Mouse (Mus musculus) kidney, postnatal 0 days (tissue): ENCODE measurements around the gene Gnb1l. TPM values are rescaled to one million over a fixed set of nuclear protein-coding genes. Genes with fewer than 3 reads are reported as not detected.

Source experiments
- ATAC-seq: fragments of 200-750 bp; cut with Nextera tagmentation; replicated peaks from 2 replicates; pipeline ENCODE4 v1.8.0; 2017; ENCODE audit warnings: low read depth, moderate number of reproducible peaks, moderate TSS enrichment, moderate library complexity; ENCODE audit not compliant: low FRiP score
- DNase-seq: peaks from one replicate; pipeline ENCODE4 v3.0.0-alpha.2; 2016; ENCODE audit warnings: low spot score
- H3K27ac ChIP-seq: fragments of 300-500 bp; sonication (generic); 2 replicates; pipeline ENCODE4 v1.5.1; 2014; ENCODE audit warnings: mild to moderate bottlenecking
- H3K27me3 ChIP-seq: fragments of 300-500 bp; sonication (generic); 2 replicates; pipeline ENCODE4 v1.6.1; 2014; ENCODE audit warnings: low read length, mixed read lengths; ENCODE audit not compliant: insufficient read depth
- H3K36me3 ChIP-seq: fragments of 300-500 bp; sonication (generic); 2 replicates; pipeline ENCODE4 v1.6.1; 2014; ENCODE audit warnings: low read length, mixed read lengths; ENCODE audit not compliant: insufficient read depth
- H3K4me1 ChIP-seq: fragments of 300-500 bp; sonication (generic); replicated peaks from 2 replicates; pipeline ENCODE4 v1.6.1; 2014; ENCODE audit warnings: antibody characterized with exemption, low read length, mixed read lengths; ENCODE audit not compliant: insufficient read depth
- H3K4me2 ChIP-seq: fragments of 300-500 bp; sonication (generic); 2 replicates; pipeline ENCODE4 v1.6.1; 2014; ENCODE audit warnings: mild to moderate bottlenecking, low read length, moderate library complexity, mixed read lengths
- H3K4me3 ChIP-seq: fragments of 300-500 bp; sonication (generic); replicated peaks from 2 replicates; pipeline ENCODE4 v1.5.1; 2014; ENCODE audit warnings: low read depth, low read length
- H3K9ac ChIP-seq: fragments of 300-500 bp; sonication (generic); 2 replicates; pipeline ENCODE4 v1.6.1; 2014; ENCODE audit warnings: low read depth, low read length
- H3K9me3 ChIP-seq: fragments of 300-500 bp; sonication (generic); replicated peaks from 2 replicates; pipeline ENCODE4 v1.6.1; 2016; ENCODE audit warnings: low read length, inconsistent platforms, mixed read lengths
- CTCF ChIP-seq: IDR thresholded peaks from 2 replicates; pipeline ENCODE4 v1.5.1; 2016; ENCODE audit warnings: antibody characterized with exemption, low read depth, mild to moderate bottlenecking, moderate library complexity
- WGBS: fragments of 180-500 bp; shearing (Covaris S2); extraction: QIAGEN DNeasy Blood & Tissue Kit; methylation state at CpG from one replicate; pipeline ENCODE4 v1.1.7; 2014; 5-methylcytosine and 5-hydroxymethylcytosine counted together
- polyA plus RNA-seq: library from polyadenylated mRNA; unstranded; fragments of >200 nt; fragmentation: Nextera tagmentation; extraction: Ambion mirVana; gene quantifications from 2 replicates; pipeline ENCODE4 v1.2.1, GENCODE M21; 2015

Gene Gnb1l
- polyA plus RNA-seq, 1 experiment from 2014 or later: 12.9 TPM

- Histone ChIP-seq H3K27me3 (no peaks in the 10 kb centered on the region), H3K27ac (no peak overlapping the region), H3K4me1 (0 out of 2 replicates have a peak, but pooled peaks cover 4% of the 10 kb centered on the region), H3K4me3 (no peak overlapping the region), H3K36me3 (no peaks in the 10 kb centered on the region), H3K9ac (no peak overlapping the region), H3K4me2 (no peak overlapping the region), H3K9me3 (no peaks in the 10 kb centered on the region)
- ATAC-seq (no peak), DNase-seq (no peak)
- WGBS: 60% methylated on average over 3 of the region's 3 CpGs
- TF ChIP-seq CTCF: no peak
These were observed 34.2 kb upstream of the Gnb1l start for GRCm38 (mm10) chr16:18464271-18464670.

- TF ChIP-seq CTCF: peak; percentile 51
- Histone ChIP-seq H3K27me3 (no peaks in the 10 kb centered on the region), H3K27ac (no peak overlapping the region)
These were observed 27.7 kb upstream of the Gnb1l start for GRCm38 (mm10) chr16:18470829-18471228.

GRCm38 (mm10) chr16:18471381-18471955 is 27.0 kb upstream of the Gnb1l start:
- Histone ChIP-seq H3K4me3 (no peak overlapping the region), H3K36me3 (no peaks in the 10 kb centered on the region), H3K27me3 (no peaks in the 10 kb centered on the region), H3K4me1 (no peaks in the 10 kb centered on the region), H3K4me2 (no peak overlapping the region), H3K9ac (no peak overlapping the region), H3K27ac (no peak overlapping the region), H3K9me3 (no peaks in the 10 kb centered on the region)
- TF ChIP-seq CTCF: no peak
- no peak for DNase-seq
- WGBS: 75% methylated on average over 11 of the region's 11 CpGs
- 0 out of 2 replicates have a peak, but pooled peaks have one; percentile 38 for ATAC-seq

More at GRCm38 (mm10) chr16:18470829-18471228, 27.7 kb upstream of the Gnb1l start:
- no peaks in the 10 kb centered on the region for H3K9me3 ChIP-seq
- H3K36me3 ChIP-seq: no peaks in the 10 kb centered on the region
- no peak for DNase-seq
- WGBS: 48% methylated on average over 1 of the region's 1 CpGs
- H3K4me3 ChIP-seq: no peak overlapping the region
- no peak overlapping the region for H3K9ac ChIP-seq
- no peak overlapping the region for H3K4me2 ChIP-seq
- no peak for ATAC-seq
- H3K4me1 ChIP-seq: no peaks in the 10 kb centered on the region

GRCm38 (mm10) chr16:18471976-18472375 is 26.5 kb upstream of the Gnb1l start:
- H3K9me3 ChIP-seq: no peaks in the 10 kb centered on the region
- no peaks in the 10 kb centered on the region for H3K36me3 ChIP-seq
- TF ChIP-seq CTCF: no peak
- DNase-seq (no peak), ATAC-seq (no peak)
- H3K27ac ChIP-seq: no peak overlapping the region
- 92% methylated on average over 6 of the region's 6 CpGs for WGBS
- no peak overlapping the region for H3K9ac ChIP-seq
- no peaks in the 10 kb centered on the region for H3K4me1 ChIP-seq
- H3K27me3 ChIP-seq: no peaks in the 10 kb centered on the region
- no peak overlapping the region for H3K4me2 ChIP-seq
- H3K4me3 ChIP-seq: no peak overlapping the region

GRCm38 (mm10) chr16:18472416-18472815 is 26.1 kb upstream of the Gnb1l start:
- TF ChIP-seq CTCF: no peak
- Histone ChIP-seq H3K9ac (no peak overlapping the region), H3K36me3 (no peaks in the 10 kb centered on the region), H3K9me3 (no peaks in the 10 kb centered on the region), H3K4me2 (no peak overlapping the region), H3K27ac (no peak overlapping the region), H3K4me1 (no peaks in the 10 kb centered on the region), H3K27me3 (no peaks in the 10 kb centered on the region), H3K4me3 (no peak overlapping the region)
- 81% methylated on average over 4 of the region's 4 CpGs for WGBS
- DNase-seq (no peak), ATAC-seq (no peak)

- Histone ChIP-seq H3K4me1 (no peaks in the 10 kb centered on the region), H3K27me3 (no peaks in the 10 kb centered on the region), H3K4me2 (no peak overlapping the region), H3K27ac (no peak overlapping the region), H3K9me3 (no peaks in the 10 kb centered on the region), H3K4me3 (no peak overlapping the region), H3K9ac (no peak overlapping the region), H3K36me3 (no peaks in the 10 kb centered on the region)
- no peak for TF ChIP-seq CTCF
- ATAC-seq (no peak), DNase-seq (no peak)
- WGBS: 88% methylated on average over 8 of the region's 8 CpGs
These were observed 25.5 kb upstream of the Gnb1l start for GRCm38 (mm10) chr16:18472976-18473375.

- Histone ChIP-seq H3K4me3 (no peak overlapping the region), H3K36me3 (no peaks in the 10 kb centered on the region), H3K4me1 (no peaks in the 10 kb centered on the region), H3K9me3 (no peaks in the 10 kb centered on the region), H3K9ac (no peak overlapping the region), H3K27ac (no peak overlapping the region), H3K4me2 (no peak overlapping the region), H3K27me3 (no peaks in the 10 kb centered on the region)
- TF ChIP-seq CTCF: no peak
- WGBS: 58% methylated on average over 2 of the region's 2 CpGs
- DNase-seq (no peak), ATAC-seq (no peak)
These were observed 24.5 kb upstream of the Gnb1l start for GRCm38 (mm10) chr16:18474021-18474420.
